Mouse (Mus musculus) stomach, postnatal 0 days (tissue): ENCODE data around the gene Rapgef1.

Experiments
- CTCF ChIP-seq: IDR thresholded peaks from 2 replicates; pipeline ENCODE4 v1.5.1; 2016; ENCODE audit warnings: antibody characterized with exemption, low read depth, mild to moderate bottlenecking, moderate library complexity
- EP300 ChIP-seq: optimal IDR thresholded peaks from 2 replicates; pipeline ENCODE3; 2016; ENCODE audit warnings: antibody characterized with exemption

GRCm38 (mm10) chr2:29572811-29573427 lies 46.6 kb upstream of the Rapgef1 start:
- no peak for TF ChIP-seq EP300
- TF ChIP-seq CTCF = no peak
